Mouse (Mus musculus) hindbrain, embryonic 16.5 days (tissue): ENCODE data around the gene Col5a1. TPM values are rescaled to one million over a fixed set of nuclear protein-coding genes. Genes with fewer than 3 reads are reported as not detected.

Experiments used
- ATAC-seq: fragments of 200-750 bp; cut with Nextera tagmentation; 2 replicates; pipeline ENCODE4 v1.8.0; 2017; ENCODE audit warnings: moderate TSS enrichment, moderate library complexity
- H3K27ac ChIP-seq: fragments of 300-500 bp; sonication (generic); 2 replicates; pipeline ENCODE4 v1.5.1; 2014; ENCODE audit warnings: low read depth, mild to moderate bottlenecking, control low read depth, low read length, moderate library complexity
- H3K27me3 ChIP-seq: fragments of 300-500 bp; sonication (generic); replicated peaks from 2 replicates; pipeline ENCODE4 v1.6.1; 2014; ENCODE audit warnings: low read length; ENCODE audit not compliant: control insufficient read depth, insufficient read depth
- H3K36me3 ChIP-seq: fragments of 300-500 bp; sonication (generic); 2 replicates; pipeline ENCODE4 v1.6.1; 2014; ENCODE audit warnings: mild to moderate bottlenecking, low read length, moderate library complexity, mixed read lengths; ENCODE audit not compliant: control insufficient read depth, insufficient read depth
- H3K4me1 ChIP-seq: fragments of 300-500 bp; sonication (generic); 2 replicates; pipeline ENCODE4 v1.6.1; 2014; ENCODE audit warnings: low read depth, low read length; ENCODE audit not compliant: control insufficient read depth, insufficient read depth
- H3K4me2 ChIP-seq: fragments of 300-500 bp; sonication (generic); 2 replicates; pipeline ENCODE4 v1.6.1; 2014; ENCODE audit warnings: mild to moderate bottlenecking, low read length, control low read depth, moderate library complexity
- H3K4me3 ChIP-seq: fragments of 300-500 bp; sonication (generic); 2 replicates; pipeline ENCODE4 v1.5.1; 2014; ENCODE audit warnings: mild to moderate bottlenecking, low read length, control low read depth, moderate library complexity
- H3K9ac ChIP-seq: fragments of 300-500 bp; sonication (generic); 2 replicates; pipeline ENCODE4 v1.6.1; 2014; ENCODE audit warnings: low read depth, mild to moderate bottlenecking, control low read depth, low read length, moderate library complexity
- H3K9me3 ChIP-seq: fragments of 300-500 bp; sonication (generic); 2 replicates; pipeline ENCODE4 v1.6.1; 2014; ENCODE audit warnings: mild to moderate bottlenecking, low read length, moderate library complexity; ENCODE audit not compliant: control insufficient read depth
- WGBS: fragments of 180-500 bp; shearing (Covaris S2); extraction: QIAGEN DNeasy Blood & Tissue Kit; methylation state at CpG from one replicate; pipeline ENCODE4 v1.1.7; 2014; 5-methylcytosine and 5-hydroxymethylcytosine counted together
- polyA plus RNA-seq: library from polyadenylated mRNA; unstranded; fragments of >200 nt; fragmentation: Nextera tagmentation; extraction: Ambion mirVana; gene quantifications from 2 replicates; pipeline ENCODE4 v1.2.1, GENCODE M21; 2015

Gene Col5a1
- polyA plus RNA-seq, 1 experiment from 2014 or later: 9.2 TPM

- H3K36me3 ChIP-seq: no peaks in the 10 kb centered on the region
- H3K4me1 ChIP-seq: no peaks in the 10 kb centered on the region
- no peak for ATAC-seq
Observed at GRCm38 (mm10) chr2:27983093-27983492, 96.9 kb downstream of the Col5a1 start.

GRCm38 (mm10) chr2:27983884-27984283 is 97.7 kb downstream of the Col5a1 start:
- ATAC-seq: 0 out of 2 replicates have a peak, but pooled peaks have one; percentile 34
- 58% methylated on average over 3 of the region's 3 CpGs for WGBS
- Histone ChIP-seq H3K9ac (no peak overlapping the region), H3K4me2 (no peak overlapping the region), H3K27ac (no peak overlapping the region), H3K27me3 (no peaks in the 10 kb centered on the region), H3K4me1 (no peaks in the 10 kb centered on the region), H3K4me3 (no peak overlapping the region), H3K9me3 (no peaks in the 10 kb centered on the region), H3K36me3 (no peaks in the 10 kb centered on the region)

More at GRCm38 (mm10) chr2:27983093-27983492, 96.9 kb downstream of the Col5a1 start:
- Histone ChIP-seq H3K4me3 (no peak overlapping the region), H3K9me3 (no peaks in the 10 kb centered on the region), H3K9ac (no peak overlapping the region), H3K27ac (no peak overlapping the region), H3K27me3 (no peaks in the 10 kb centered on the region), H3K4me2 (no peak overlapping the region)

- Histone ChIP-seq H3K36me3 (no peaks in the 10 kb centered on the region), H3K9ac (no peak overlapping the region), H3K4me1 (no peaks in the 10 kb centered on the region; the same call in 1 of the 2 replicates), H3K27me3 (no peaks in the 10 kb centered on the region), H3K4me3 (no peak overlapping the region), H3K4me2 (no peak overlapping the region), H3K9me3 (no peaks in the 10 kb centered on the region), H3K27ac (no peak overlapping the region)
- ATAC-seq: no peak
- WGBS: 94% methylated on average over 4 of the region's 4 CpGs
Observed at GRCm38 (mm10) chr2:27986751-27987150, 100.5 kb downstream of the Col5a1 start.

- no peak overlapping the region for H3K4me3 ChIP-seq
- no peaks in the 10 kb centered on the region; the same call in none of the 2 replicates for H3K4me1 ChIP-seq
- H3K27me3 ChIP-seq: no peaks in the 10 kb centered on the region
- H3K9me3 ChIP-seq: no peaks in the 10 kb centered on the region
- peak overlapping the region; percentile 48 for H3K27ac ChIP-seq
- ATAC-seq: no peak
- H3K9ac ChIP-seq: no peak overlapping the region
- WGBS: 66% methylated on average over 13 of the region's 13 CpGs
- H3K4me2 ChIP-seq: no peak overlapping the region
- no peaks in the 10 kb centered on the region for H3K36me3 ChIP-seq
Observed at GRCm38 (mm10) chr2:27990430-27991211, 104.4 kb downstream of the Col5a1 start.

GRCm38 (mm10) chr2:27993416-27993815 is 107.2 kb downstream of the Col5a1 start:
- Histone ChIP-seq H3K4me2 (no peak overlapping the region), H3K4me3 (no peak overlapping the region), H3K9ac (no peak overlapping the region), H3K27ac (peak overlapping the region; percentile 30; the same call in 1 of the 2 replicates), H3K4me1 (no peaks in the 10 kb centered on the region; the same call in none of the 2 replicates), H3K27me3 (no peaks in the 10 kb centered on the region), H3K36me3 (no peaks in the 10 kb centered on the region), H3K9me3 (no peaks in the 10 kb centered on the region)
- peak; percentile 53 for ATAC-seq
- WGBS: 62% methylated on average over 5 of the region's 5 CpGs

- Histone ChIP-seq H3K27ac (no peak overlapping the region), H3K4me3 (no peak overlapping the region), H3K9me3 (no peaks in the 10 kb centered on the region), H3K27me3 (no peaks in the 10 kb centered on the region), H3K9ac (no peak overlapping the region), H3K4me1 (peaks cover 9% of the 10 kb centered on the region), H3K36me3 (no peaks in the 10 kb centered on the region), H3K4me2 (no peak overlapping the region)
- 90% methylated on average over 9 of the region's 9 CpGs for WGBS
- no peak for ATAC-seq
Observed at GRCm38 (mm10) chr2:27999996-28000583, 113.9 kb downstream of the Col5a1 start.

- ATAC-seq: no peak
- Histone ChIP-seq H3K9me3 (no peaks in the 10 kb centered on the region), H3K4me1 (peaks cover 9% of the 10 kb centered on the region), H3K4me2 (no peak overlapping the region), H3K36me3 (no peaks in the 10 kb centered on the region), H3K27ac (no peak overlapping the region; the same call in 1 of the 2 replicates), H3K4me3 (no peak overlapping the region), H3K9ac (no peak overlapping the region), H3K27me3 (no peaks in the 10 kb centered on the region)
- WGBS: 75% methylated on average over 3 of the region's 3 CpGs
Observed at GRCm38 (mm10) chr2:28000660-28001059, 114.4 kb downstream of the Col5a1 start.

GRCm38 (mm10) chr2:28001206-28001605 is 115.0 kb downstream of the Col5a1 start:
- H3K27me3 ChIP-seq: no peaks in the 10 kb centered on the region
- 0 out of 2 replicates have a peak, but pooled peaks have one; percentile 41 for ATAC-seq
- no peak overlapping the region; the same call in 1 of the 2 replicates for H3K27ac ChIP-seq
- H3K4me2 ChIP-seq: no peak overlapping the region
- peaks cover 9% of the 10 kb centered on the region for H3K4me1 ChIP-seq
- no peaks in the 10 kb centered on the region for H3K36me3 ChIP-seq
- H3K4me3 ChIP-seq: no peak overlapping the region
- 66% methylated on average over 11 of the region's 11 CpGs for WGBS
- no peak overlapping the region for H3K9ac ChIP-seq
- H3K9me3 ChIP-seq: no peaks in the 10 kb centered on the region

GRCm38 (mm10) chr2:28005187-28005586 is 119.0 kb downstream of the Col5a1 start:
- WGBS: 96% methylated on average over 4 of the region's 4 CpGs
- no peak overlapping the region for H3K9ac ChIP-seq
- no peak overlapping the region for H3K4me2 ChIP-seq
- no peak for ATAC-seq
- no peak overlapping the region for H3K4me3 ChIP-seq
- H3K27ac ChIP-seq: no peak overlapping the region
- H3K27me3 ChIP-seq: no peaks in the 10 kb centered on the region
- H3K9me3 ChIP-seq: no peaks in the 10 kb centered on the region
- no peaks in the 10 kb centered on the region for H3K36me3 ChIP-seq
- H3K4me1 ChIP-seq: peaks cover 12% of the 10 kb centered on the region
